Mouse (Mus musculus) lung, embryonic 14.5 days (tissue): ENCODE results near the gene Abcc3. TPM values are rescaled to one million over a fixed set of nuclear protein-coding genes. Genes with fewer than 3 reads are reported as not detected.

ENCODE experiments used
- ATAC-seq: fragments of 200-750 bp; cut with Nextera tagmentation; 2 replicates; pipeline ENCODE4 v1.8.0; 2017; ENCODE audit warnings: mild to moderate bottlenecking, moderate TSS enrichment, moderate library complexity; ENCODE audit not compliant: insufficient read depth
- DNase-seq: peaks from one replicate; pipeline ENCODE4 v3.0.0-alpha.2; 2015
- H3K27ac ChIP-seq: fragments of 300-500 bp; sonication (generic); 2 replicates; pipeline ENCODE4 v1.5.1; 2014; ENCODE audit warnings: low read depth, mild to moderate bottlenecking, moderate library complexity
- H3K27me3 ChIP-seq: fragments of 300-500 bp; sonication (generic); 2 replicates; pipeline ENCODE4 v1.6.1; 2014; ENCODE audit warnings: low read length, control low read depth; ENCODE audit not compliant: insufficient read depth
- H3K36me3 ChIP-seq: fragments of 300-500 bp; sonication (generic); 2 replicates; pipeline ENCODE4 v1.6.1; 2014; ENCODE audit warnings: control low read depth; ENCODE audit not compliant: insufficient read depth
- H3K4me1 ChIP-seq: fragments of 300-500 bp; sonication (generic); 2 replicates; pipeline ENCODE4 v1.6.1; 2014; ENCODE audit warnings: antibody characterized with exemption, control low read depth; ENCODE audit not compliant: insufficient read depth
- H3K4me2 ChIP-seq: fragments of 300-500 bp; sonication (generic); 2 replicates; pipeline ENCODE4 v1.6.1; 2014; ENCODE audit warnings: mild to moderate bottlenecking
- H3K4me3 ChIP-seq: fragments of 300-500 bp; sonication (generic); 2 replicates; pipeline ENCODE4 v1.5.1; 2014; ENCODE audit warnings: low read depth, low read length
- H3K9ac ChIP-seq: fragments of 300-500 bp; sonication (generic); 2 replicates; pipeline ENCODE4 v1.6.1; 2014
- H3K9me3 ChIP-seq: fragments of 300-500 bp; sonication (generic); 2 replicates; pipeline ENCODE4 v1.6.1; 2016; ENCODE audit warnings: low read depth, low read length, control low read depth
- CTCF ChIP-seq: IDR thresholded peaks from 2 replicates; pipeline ENCODE4 v1.5.1; 2016; ENCODE audit warnings: antibody characterized with exemption, low read depth
- WGBS: fragments of 180-500 bp; shearing (Covaris S2); extraction: QIAGEN DNeasy Blood & Tissue Kit; methylation state at CpG from one replicate; pipeline ENCODE4 v1.1.7; 2014; 5-methylcytosine and 5-hydroxymethylcytosine counted together
- polyA plus RNA-seq: library from polyadenylated mRNA; unstranded; fragments of >200 nt; fragmentation: Nextera tagmentation; extraction: Ambion mirVana; gene quantifications from 2 replicates; pipeline ENCODE4 v1.2.1, GENCODE M21; 2014

Abcc3 gene
- polyA plus RNA-seq, 1 experiment from 2014 or later, result 3.1 TPM

DNA sequence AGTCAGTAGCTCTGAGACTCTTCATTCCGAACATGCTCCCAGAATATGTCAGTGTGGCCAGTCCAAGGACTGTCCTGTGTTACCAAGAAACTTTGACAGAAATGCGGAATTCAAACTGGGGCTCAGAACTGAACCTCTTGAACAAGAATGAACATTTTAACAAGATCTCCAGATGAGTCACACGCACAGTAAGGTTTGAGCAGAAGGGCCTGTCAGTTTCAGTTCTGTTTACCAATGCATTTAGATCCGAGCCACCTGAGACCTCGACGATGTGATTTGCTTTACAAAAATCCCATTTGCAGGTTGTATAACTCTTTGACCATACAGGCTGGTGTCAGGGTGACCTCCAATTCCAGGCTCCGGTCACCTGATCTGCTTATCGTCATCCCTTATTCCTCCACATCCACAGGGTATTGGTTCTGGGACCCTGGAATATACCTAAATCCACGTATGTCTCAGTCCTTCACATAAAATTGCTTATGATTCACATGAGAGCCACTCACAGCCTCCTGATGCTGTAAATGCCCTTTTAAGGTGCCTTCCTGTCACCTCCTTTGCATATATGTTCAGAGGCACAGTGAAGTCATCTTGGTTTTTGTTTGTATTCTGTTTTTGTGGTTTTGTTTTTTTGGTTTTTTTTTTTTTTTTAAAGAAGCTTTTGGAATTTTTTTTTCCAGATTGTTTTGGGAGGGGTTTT lies 37.1 kb downstream of the Abcc3 start:
- no peak overlapping the region for H3K4me3 ChIP-seq
- H3K36me3 ChIP-seq, result no peaks in the 10 kb centered on the region
- no peak overlapping the region for H3K9ac ChIP-seq
- no peak overlapping the region for H3K27ac ChIP-seq
- ATAC-seq (no peak), DNase-seq (no peak)
- H3K9me3 ChIP-seq, result no peaks in the 10 kb centered on the region
- TF ChIP-seq CTCF, result no peak
- H3K27me3 ChIP-seq, result no peaks in the 10 kb centered on the region
- H3K4me1 ChIP-seq, result no peaks in the 10 kb centered on the region
- 70% methylated on average over 9 of the region's 9 CpGs for WGBS
- no peak overlapping the region for H3K4me2 ChIP-seq

DNA sequence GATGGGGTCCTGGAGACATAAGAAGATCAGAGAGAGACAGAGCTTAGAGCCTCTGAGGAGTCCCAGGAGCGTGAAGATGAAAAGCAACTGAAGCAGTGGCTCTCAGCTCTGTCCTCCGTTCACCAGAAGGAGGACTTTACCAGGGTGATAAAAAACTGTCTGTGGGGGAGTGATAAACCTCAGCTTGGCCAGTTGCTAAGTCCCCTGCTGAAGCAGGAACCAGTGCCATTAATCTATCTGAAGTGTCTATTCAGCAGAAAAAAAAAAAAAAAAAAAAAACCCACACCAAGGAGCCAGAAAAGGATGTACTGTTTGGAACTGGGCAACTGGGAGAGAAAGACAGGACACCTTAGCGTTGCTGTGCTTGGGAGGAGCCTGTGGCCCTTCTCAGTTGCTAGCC lies 41.7 kb downstream of the Abcc3 start:
- Histone ChIP-seq H3K27me3 (no peaks in the 10 kb centered on the region), H3K27ac (no peak overlapping the region), H3K9me3 (no peaks in the 10 kb centered on the region), H3K4me3 (no peak overlapping the region), H3K9ac (no peak overlapping the region), H3K4me2 (no peak overlapping the region), H3K36me3 (no peaks in the 10 kb centered on the region), H3K4me1 (0 out of 2 replicates have a peak, but pooled peaks cover under 1% of the 10 kb centered on the region)
- DNase-seq (no peak), ATAC-seq (no peak)
- TF ChIP-seq CTCF, result no peak
- WGBS, result 16% methylated on average over 3 of the region's 3 CpGs

DNA sequence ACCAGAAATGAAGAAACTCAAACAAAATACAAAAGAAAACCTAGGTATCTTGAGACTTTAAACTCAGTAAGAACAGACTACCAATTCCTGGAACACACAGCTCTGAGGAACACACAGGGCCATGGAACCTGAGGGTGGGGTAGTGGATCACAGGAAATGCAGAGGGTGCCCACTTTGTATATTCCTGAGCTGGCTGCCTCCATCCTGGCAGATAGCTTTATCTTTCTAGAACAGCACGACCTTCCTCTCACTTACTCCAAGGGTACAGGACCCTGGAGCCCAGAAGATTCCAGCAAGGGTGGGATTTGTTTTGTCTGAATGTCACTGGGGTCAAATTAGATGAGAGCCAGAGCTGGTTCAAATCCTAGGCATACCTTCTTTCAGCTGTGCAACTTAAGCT lies 42.5 kb downstream of the Abcc3 start:
- Histone ChIP-seq H3K27me3 (no peaks in the 10 kb centered on the region), H3K9me3 (no peaks in the 10 kb centered on the region), H3K36me3 (no peaks in the 10 kb centered on the region), H3K4me1 (0 out of 2 replicates have a peak, but pooled peaks cover 3% of the 10 kb centered on the region), H3K9ac (no peak overlapping the region), H3K27ac (no peak overlapping the region), H3K4me3 (no peak overlapping the region), H3K4me2 (no peak overlapping the region)
- DNase-seq (no peak), ATAC-seq (no peak)
- no peak for TF ChIP-seq CTCF
- WGBS, result 40% methylated on average over 1 of the region's 1 CpGs

- Histone ChIP-seq H3K9me3 (no peaks in the 10 kb centered on the region), H3K4me1 (0 out of 2 replicates have a peak, but pooled peaks cover 3% of the 10 kb centered on the region), H3K4me3 (no peak overlapping the region), H3K4me2 (no peak overlapping the region), H3K36me3 (no peaks in the 10 kb centered on the region), H3K27ac (no peak overlapping the region), H3K9ac (no peak overlapping the region), H3K27me3 (no peaks in the 10 kb centered on the region)
- TF ChIP-seq CTCF, result peak; percentile 39
- no peak for ATAC-seq
- DNase-seq, result no peak
- WGBS, result 73% methylated on average over 2 of the region's 2 CpGs
Measured at GRCm38 (mm10) chr11:94349839-94350238, 43.0 kb downstream of the Abcc3 start.

- H3K4me2 ChIP-seq, result no peak overlapping the region
- H3K27me3 ChIP-seq, result no peaks in the 10 kb centered on the region
- H3K4me3 ChIP-seq, result no peak overlapping the region
- WGBS, result 63% methylated on average over 7 of the region's 7 CpGs
- H3K36me3 ChIP-seq, result no peaks in the 10 kb centered on the region
- peaks cover 11% of the 10 kb centered on the region for H3K4me1 ChIP-seq
- H3K9me3 ChIP-seq, result no peaks in the 10 kb centered on the region
- ATAC-seq (no peak), DNase-seq (no peak)
- H3K27ac ChIP-seq, result no peak overlapping the region
- no peak overlapping the region for H3K9ac ChIP-seq
- TF ChIP-seq CTCF, result no peak
Measured at GRCm38 (mm10) chr11:94347063-94347575, 45.7 kb downstream of the Abcc3 start.

- TF ChIP-seq CTCF, result no peak
- H3K9me3 ChIP-seq, result no peaks in the 10 kb centered on the region
- DNase-seq, result peak; percentile 51
- peaks cover 11% of the 10 kb centered on the region for H3K4me1 ChIP-seq
- no peak overlapping the region for H3K9ac ChIP-seq
- WGBS, result 26% methylated on average over 3 of the region's 3 CpGs
- no peak overlapping the region for H3K4me3 ChIP-seq
- no peaks in the 10 kb centered on the region for H3K27me3 ChIP-seq
- H3K36me3 ChIP-seq, result peaks cover 3% of the 10 kb centered on the region; the same call in 1 of the 2 replicates
- H3K4me2 ChIP-seq, result no peak overlapping the region
- H3K27ac ChIP-seq, result no peak overlapping the region
- ATAC-seq, result peak; percentile 47; the same call in 1 of the 2 replicates
Measured at GRCm38 (mm10) chr11:94346611-94347010, 46.2 kb downstream of the Abcc3 start.

- no peak overlapping the region for H3K4me2 ChIP-seq
- TF ChIP-seq CTCF, result no peak
- H3K36me3 ChIP-seq, result peaks cover 10% of the 10 kb centered on the region; the same call in 1 of the 2 replicates
- peaks cover 11% of the 10 kb centered on the region for H3K4me1 ChIP-seq
- ATAC-seq (no peak), DNase-seq (no peak)
- no peak overlapping the region for H3K4me3 ChIP-seq
- no peaks in the 10 kb centered on the region for H3K27me3 ChIP-seq
- no peak overlapping the region for H3K9ac ChIP-seq
- H3K9me3 ChIP-seq, result no peaks in the 10 kb centered on the region
- H3K27ac ChIP-seq, result no peak overlapping the region
- WGBS, result 69% methylated on average over 10 of the region's 10 CpGs
Measured at GRCm38 (mm10) chr11:94345926-94346325, 46.9 kb downstream of the Abcc3 start.
